Mouse (Mus musculus): ENCODE measurements around the gene Uvrag.

DNA sequence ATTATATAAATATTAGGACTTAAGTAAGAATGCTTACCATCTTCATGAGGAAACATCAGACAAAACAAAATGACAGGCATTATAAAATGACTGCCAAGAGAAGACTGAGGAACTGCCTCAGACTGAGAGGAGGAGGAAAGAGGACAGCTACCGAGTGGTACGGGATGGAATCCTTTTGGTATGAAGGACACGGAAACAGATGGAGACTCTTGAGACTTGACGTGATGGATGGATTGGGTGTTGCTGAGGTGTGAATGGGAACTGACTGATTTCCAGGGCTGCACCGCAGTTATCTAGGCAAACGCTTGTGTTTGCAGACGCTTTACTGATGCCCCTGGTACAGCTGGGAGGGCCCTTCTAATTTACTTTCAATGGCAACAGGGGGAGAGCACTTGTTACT lies 97.0 kb downstream of the Uvrag start:
- TF ChIP-seq CTCF (IDR thresholded peaks at IDR 0.05 in 2 of 3, conservative IDR thresholded peaks at IDR 0.05 in 1 of 3; ENCODE audit: control insufficient read depth in 1 of 3, insufficient read depth in 1 of 3, low read depth in 2 of 3, low read length in 3 of 3, poor library complexity in 1 of 3, severe bottlenecking in 1 of 3) (no peak), CHD1 (IDR thresholded peaks at IDR 0.05; ENCODE audit: low read depth, low read length) (no peak), ZNF384 (IDR thresholded peaks at IDR 0.05; ENCODE audit: low read depth, low read length) (no peak)
